Mouse (Mus musculus): ENCODE data around the gene Oxgr1.

- TF ChIP-seq POLR2A (IDR thresholded peaks at IDR 0.05; ENCODE audit: control insufficient read depth, extremely low read depth, insufficient read depth, low read length, poor library complexity) (no peak), CTCF (IDR thresholded peaks at IDR 0.05; ENCODE audit: borderline replicate concordance, control insufficient read depth, extremely low read depth, insufficient read depth, low read length, poor library complexity) (no peak)
Measured at GRCm38 (mm10) chr14:120084084-120084667, 41.9 kb upstream of the Oxgr1 start.

Data from thymus, adult 2 months (tissue).